Mouse (Mus musculus): ENCODE data around the gene Ttc4.

GRCm38 (mm10) chr4:106627809-106628208 is 50.9 kb downstream of the Ttc4 start:
- no peak for TF ChIP-seq POLR2AphosphoS2 (IDR thresholded peaks at IDR 0.05; ENCODE audit: insufficient read length, low read depth)
- TF ChIP-seq USF1 (IDR thresholded peaks at IDR 0.05; ENCODE audit: low read depth), result no peak
- TF ChIP-seq REST (IDR thresholded peaks at IDR 0.05; ENCODE audit: insufficient read depth, insufficient read length), result no peak
- no peak for TF ChIP-seq POLR2A (IDR thresholded peaks at IDR 0.05; ENCODE audit: insufficient read length, low read depth)
- TF ChIP-seq MYOD1 (IDR thresholded peaks at IDR 0.05; ENCODE audit: control insufficient read depth in 1 of 3, insufficient read length in 2 of 3, low read depth in 2 of 3), result no peak
- TF ChIP-seq MYOG (IDR thresholded peaks at IDR 0.05; ENCODE audit: control insufficient read depth in 1 of 3, insufficient read depth in 1 of 3, insufficient read length in 2 of 3, low read depth in 2 of 3), result no peak
- TF ChIP-seq TCF3 (IDR thresholded peaks at IDR 0.05; ENCODE audit: insufficient read length, low read depth), result no peak
- TF ChIP-seq CEBPB (IDR thresholded peaks at IDR 0.05; ENCODE audit: insufficient read depth, poor library complexity, severe bottlenecking), result no peak
- no peak for TF ChIP-seq TCF12 (IDR thresholded peaks at IDR 0.05; ENCODE audit: insufficient read depth, poor library complexity, severe bottlenecking)
- TF ChIP-seq MAX (IDR thresholded peaks at IDR 0.05; ENCODE audit: low read depth), result no peak
- TF ChIP-seq E2F4 (IDR thresholded peaks at IDR 0.05; ENCODE audit: insufficient read depth), result no peak
